Mouse (Mus musculus) naive thymus-derived CD4-positive, alpha-beta T cell, adult 2 months (primary cell): ENCODE measurements around the gene Gm9112.
"Not testable (repeated sequence)": the region's sequence is repeated elsewhere in the genome, so short reads cannot be mapped to it uniquely, and the experiment has no call there.

ENCODE experiments used
- DNase-seq: peaks from one replicate; pipeline ENCODE4 v3.0.0-alpha.2; 2011; ENCODE audit warnings: low read depth

The Gm9112 gene

DNA sequence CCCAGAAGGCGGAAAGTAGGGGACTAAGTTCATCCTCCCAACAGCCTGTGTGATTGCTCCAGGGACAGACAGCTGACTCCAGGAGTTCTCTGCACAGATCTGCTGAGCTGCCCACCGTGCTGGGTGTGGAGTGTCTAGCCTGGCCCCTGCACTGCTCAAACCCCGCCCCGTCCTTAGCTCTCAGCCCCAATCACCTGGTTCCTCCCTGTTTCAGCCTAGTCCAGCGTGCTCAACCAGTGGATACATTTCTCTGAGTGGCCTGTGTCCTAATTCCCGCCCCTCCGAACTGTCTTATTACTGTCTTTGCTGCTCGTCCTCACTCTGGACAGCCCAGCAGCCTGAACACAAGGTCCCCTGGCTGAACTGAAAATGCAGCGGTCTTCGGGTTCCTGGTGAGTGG is at the start of gene Gm9112, which contains the start of gene Dmrtc1b:
Gene Gm9112 (minus strand): TSS at position 101 of the 400 bp plus-strand sequence.
Gene Dmrtc1b (plus strand): TSS at position 331 of the 400 bp plus-strand sequence.
- not testable (repeated sequence) for DNase-seq

DNA sequence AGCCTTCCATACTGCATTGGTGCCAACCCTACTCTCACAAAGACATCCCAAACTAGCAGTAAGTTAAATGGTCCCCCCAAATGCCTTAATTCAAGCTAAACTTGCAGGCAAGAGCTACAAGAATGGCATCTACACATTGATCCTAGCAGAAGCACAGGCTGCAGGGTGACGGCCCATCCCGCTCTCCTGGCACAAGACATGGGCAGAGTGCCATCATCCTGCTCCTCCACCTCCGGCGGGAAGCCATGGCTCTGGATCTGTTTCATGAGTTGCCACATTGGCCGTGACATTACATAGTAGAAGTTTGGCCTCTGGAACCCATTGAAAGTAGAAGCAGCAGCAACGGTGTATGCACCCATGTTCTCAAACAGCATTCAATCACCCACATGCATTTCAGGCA is 16.8 kb upstream of the Gm9112 start:
- DNase-seq: not testable (repeated sequence)

DNA sequence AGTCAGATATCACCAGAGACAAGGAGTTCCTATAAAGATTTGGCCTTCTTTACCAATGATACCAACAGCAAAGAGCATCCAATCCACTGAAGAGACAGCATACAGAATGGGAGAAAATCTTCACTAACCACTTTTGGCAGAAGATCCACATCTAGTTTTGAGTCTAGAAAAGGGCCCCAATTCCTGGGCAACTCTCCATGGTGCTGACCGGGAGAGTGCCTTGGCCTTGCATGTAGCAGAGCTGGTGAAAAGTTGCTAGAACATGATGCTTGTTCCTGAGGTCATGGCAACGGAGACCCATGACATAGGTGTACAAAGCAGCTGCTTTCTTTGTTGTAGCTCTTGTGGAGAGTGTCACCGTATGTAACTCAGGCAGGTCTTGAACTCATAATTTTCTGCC is 6.8 kb downstream of the Gm9112 start:
- not testable (repeated sequence) for DNase-seq

DNA sequence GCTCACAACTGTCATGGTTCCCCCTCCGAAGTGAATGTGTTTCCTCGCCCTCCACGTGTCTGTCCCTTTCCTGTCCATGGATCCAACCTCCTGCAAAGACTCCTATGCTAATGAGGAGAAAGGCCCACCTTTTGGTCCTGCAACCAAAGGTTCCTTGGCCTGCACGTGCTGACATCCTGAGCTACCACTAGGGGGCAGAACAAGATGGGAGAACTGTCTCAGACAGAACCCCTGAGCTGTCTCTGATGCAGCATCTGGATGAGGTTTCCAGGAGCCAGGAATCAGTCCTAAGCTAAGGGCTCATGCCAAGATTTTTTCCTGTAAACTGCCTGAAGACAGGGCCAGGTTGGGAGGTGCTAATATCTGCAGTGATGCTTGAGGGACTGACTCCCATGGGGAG is 18.2 kb downstream of the Gm9112 start:
- not testable (repeated sequence) for DNase-seq

DNA sequence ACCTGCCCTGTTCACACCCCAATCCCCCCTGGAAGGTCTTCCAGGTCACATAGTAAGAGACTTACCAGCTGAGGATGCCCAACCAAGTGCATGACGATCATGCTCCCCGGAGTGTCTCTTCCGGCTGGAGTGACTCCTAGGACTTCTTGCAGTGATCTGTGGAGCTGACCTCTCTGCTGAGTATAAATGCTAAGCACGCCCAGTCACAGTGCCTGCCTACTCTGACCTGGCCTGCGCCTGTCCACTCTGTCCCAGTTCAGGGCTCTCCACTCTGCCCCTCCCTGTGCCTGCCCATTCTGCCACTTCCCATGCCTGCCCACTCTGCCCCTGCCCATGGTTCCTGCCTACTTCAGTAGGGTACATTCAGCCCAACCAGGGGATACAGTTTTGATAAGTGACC is 20.6 kb downstream of the Gm9112 start, which contains the start of gene Gm3880:
Gene Gm3880 (minus strand): TSS at position 101 of the 400 bp plus-strand sequence.
- DNase-seq: not testable (repeated sequence)

DNA sequence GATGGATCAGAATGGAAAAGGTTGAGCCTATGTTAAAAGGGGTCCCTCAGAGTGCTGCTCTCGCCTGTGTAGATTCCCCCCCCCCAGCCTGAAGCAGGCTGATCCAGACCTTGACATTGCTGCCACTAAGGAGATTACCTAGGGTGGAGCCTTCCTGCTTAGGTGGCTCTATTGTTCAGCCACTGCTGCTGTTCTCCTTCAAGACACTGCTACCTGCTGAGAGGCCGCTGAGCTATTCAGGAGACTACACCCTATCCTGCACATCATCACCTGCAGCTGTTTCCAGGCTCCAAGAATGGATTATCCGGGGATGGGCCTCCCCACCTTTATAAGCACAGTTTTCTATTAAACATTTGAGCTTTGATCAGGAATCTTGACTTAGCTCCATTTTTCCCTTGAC is 22.7 kb downstream of the Gm9112 start:
- not testable (repeated sequence) for DNase-seq

DNA sequence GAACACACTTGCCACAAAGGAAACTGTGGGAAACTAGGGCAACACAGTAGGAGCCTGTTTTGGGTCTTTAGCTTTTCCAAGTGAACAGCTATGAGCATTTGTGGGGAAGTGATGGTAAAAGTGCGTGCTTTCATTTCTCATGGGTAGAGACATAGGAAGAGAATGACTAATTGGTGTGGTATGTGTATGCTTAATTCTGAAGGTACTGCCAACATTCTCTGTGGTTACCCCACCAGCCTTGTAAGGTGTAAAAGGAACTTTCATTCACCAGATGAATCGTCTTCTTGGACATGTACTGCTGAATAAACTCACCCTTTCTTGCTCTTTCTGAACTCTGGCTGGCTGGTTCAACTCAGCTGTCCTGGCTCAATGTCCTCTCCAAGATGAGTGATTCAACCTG is 40.8 kb downstream of the Gm9112 start:
- no peak for DNase-seq

DNA sequence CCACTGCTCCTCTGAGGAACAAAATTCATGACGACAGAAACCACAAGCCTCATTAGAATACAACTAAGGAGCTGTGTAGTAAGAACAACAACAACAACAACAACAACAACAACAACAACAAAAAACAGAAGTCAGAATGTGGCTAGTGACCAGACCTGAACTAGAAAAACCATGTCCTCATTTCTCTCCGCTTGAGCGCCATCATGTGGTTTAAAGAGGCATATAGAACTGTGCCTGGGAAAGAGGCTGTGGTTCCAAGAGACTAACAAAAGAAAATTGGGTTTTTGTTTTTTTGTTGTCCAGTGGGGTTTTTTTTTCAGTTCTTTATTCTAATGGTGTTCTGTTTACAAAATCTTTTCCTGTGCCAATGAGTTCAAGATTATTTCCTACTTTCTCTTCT is 46.7 kb downstream of the Gm9112 start:
- no peak for DNase-seq
